In the genomic region with DNA sequence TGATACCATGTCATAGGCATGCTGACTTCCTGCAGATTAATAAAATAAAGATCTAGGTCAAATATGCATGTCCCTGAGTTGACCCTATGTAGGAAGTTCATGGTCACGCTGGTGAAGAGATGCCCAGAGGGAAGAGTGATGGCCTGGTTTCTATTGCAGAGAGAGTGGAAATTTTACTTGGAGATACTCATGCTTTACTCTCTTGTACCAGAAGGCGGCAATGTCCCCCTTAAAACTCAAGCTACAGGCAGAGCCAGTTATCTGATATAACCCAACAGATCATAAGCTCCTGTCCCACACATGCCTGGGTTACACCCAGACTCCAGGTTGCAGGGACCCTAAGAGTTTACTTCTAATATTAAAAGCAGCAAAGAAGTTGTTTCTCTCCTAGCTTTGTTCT, we compare ENCODE assay signal across 8 mouse cellular contexts.
A peak's percentile ranks its signal among the peaks of the same experiment; 100 is the strongest.
DNase-seq lines count a peak whose midpoint lies in the region; ATAC-seq and TF ChIP-seq lines count a peak whose summit lies in the region.

No protein-coding gene starts in this region.

- H3K4me2 ChIP-seq in intestine, embryonic 16.5 days (ENCODE audit: low read depth, low read length) = no peak overlapping the region

- no peaks in the 10 kb centered on the region for H3K36me3 ChIP-seq in ES-E14 (ENCODE audit: control insufficient read depth, insufficient read depth, low read length, poor library complexity, severe bottlenecking)
- H3K36me3 ChIP-seq in intestine, embryonic 16.5 days (ENCODE audit: control insufficient read depth, insufficient read depth, low read length) = no peaks in the 10 kb centered on the region

- ATAC-seq in intestine, embryonic 16.5 days = peak; percentile 52; the same call in 1 of the 2 replicates

- in situ Hi-C loops in ES-E14 (cut with MboI; ENCODE audit: low sequenced_read_pairs in 2 of 2, unreplicated experiment in 2 of 2) = no loop called here

- no peak overlapping the region for H3K27ac ChIP-seq in ES-E14 (ENCODE audit: insufficient read depth, low read depth, low read length, poor library complexity, severe bottlenecking)
- H3K27ac ChIP-seq in intestine, embryonic 16.5 days (ENCODE audit: low read length) = no peak overlapping the region

- 49% methylated on average over 2 of the region's 2 CpGs for WGBS in intestine, embryonic 16.5 days

- H3K4me1 ChIP-seq in ES-E14 (ENCODE audit: control insufficient read depth in 2 of 2, insufficient read depth in 2 of 2, low read length in 2 of 2, poor library complexity in 1 of 2) = no peaks in the 10 kb centered on the region
- H3K4me1 ChIP-seq in intestine, embryonic 16.5 days (ENCODE audit: control insufficient read depth, insufficient read depth, low read length) = 0 out of 2 replicates have a peak, but pooled peaks cover 2% of the 10 kb centered on the region

- no peak overlapping the region for H3K4me3 ChIP-seq in ES-E14 (ENCODE audit: insufficient read depth in 1 of 2, low read depth in 1 of 2, low read length in 2 of 2, poor library complexity in 1 of 2, severe bottlenecking in 1 of 2)
- H3K4me3 ChIP-seq in intestine, embryonic 16.5 days (ENCODE audit: low read length) = no peak overlapping the region

- no peaks in the 10 kb centered on the region for H3K27me3 ChIP-seq in intestine, embryonic 16.5 days (replicated peaks; ENCODE audit: control insufficient read depth, insufficient read depth, low read length)

- H3K9ac ChIP-seq in ES-E14 (ENCODE audit: insufficient read depth, low read depth, low read length, poor library complexity, severe bottlenecking) = no peak overlapping the region
- no peak overlapping the region for H3K9ac ChIP-seq in intestine, embryonic 16.5 days (ENCODE audit: low read depth, low read length)

- no peaks in the 10 kb centered on the region for H3K9me3 ChIP-seq in ES-E14 (ENCODE audit: control insufficient read depth, insufficient read depth, low read depth, low read length)
- H3K9me3 ChIP-seq in intestine, embryonic 16.5 days (ENCODE audit: control insufficient read depth, low read length) = no peaks in the 10 kb centered on the region

- DNase-seq in heart, postnatal 4 days = peak; percentile 9
- no peak for DNase-seq in heart, adult 11 months
- no peak for DNase-seq in ES-E14 (ENCODE audit: low read depth, low spot score)
- DNase-seq in cerebellum, postnatal 10 days = peak; percentile 33 to 48
- peak; percentile 38 for DNase-seq in retina, embryonic 14.5 days (ENCODE audit: low spot score)
- no peak for DNase-seq in spleen, postnatal 14 days (ENCODE audit: low spot score in 2 of 2)
- DNase-seq in B cell, adult 2 months = no peak

TF ChIP-seq in ES-E14, 5 proteins besides CTCF, POLR2A, EP300 and RAD21:
- no peak for TF ChIP-seq HCFC1 (IDR thresholded peaks at IDR 0.05; ENCODE audit: borderline replicate concordance, insufficient read depth, low read length)
- peak; percentile 44; the same call in 1 of the 2 replicates for TF ChIP-seq ZC3H11A (IDR thresholded peaks at IDR 0.05; ENCODE audit: borderline replicate concordance, low read depth, low read length)

Comparison
In these comparisons a context has a peak if more than half of its experiments do, and no peak if none do; other contexts are left out.
1. DNase-seq: peak in heart, postnatal 4 days (single experiment), cerebellum, postnatal 10 days (2 of 2) and retina, embryonic 14.5 days (single experiment); none in heart, adult 11 months (single experiment), ES-E14 (single experiment), spleen, postnatal 14 days (0 of 2) and B cell, adult 2 months (0 of 2).